Mouse (Mus musculus): ENCODE results near the gene Tmem59l. TPM values are rescaled to one million over a fixed set of nuclear protein-coding genes. Genes with fewer than 3 reads are reported as not detected.
"Not testable (repeated sequence)": the region's sequence is repeated elsewhere in the genome, so short reads cannot be mapped to it uniquely, and the experiment has no call there.

Tmem59l gene
- total RNA-seq (2022): 100 to 1,000 TPM; 284 to 307 (median 293) TPM

DNA sequence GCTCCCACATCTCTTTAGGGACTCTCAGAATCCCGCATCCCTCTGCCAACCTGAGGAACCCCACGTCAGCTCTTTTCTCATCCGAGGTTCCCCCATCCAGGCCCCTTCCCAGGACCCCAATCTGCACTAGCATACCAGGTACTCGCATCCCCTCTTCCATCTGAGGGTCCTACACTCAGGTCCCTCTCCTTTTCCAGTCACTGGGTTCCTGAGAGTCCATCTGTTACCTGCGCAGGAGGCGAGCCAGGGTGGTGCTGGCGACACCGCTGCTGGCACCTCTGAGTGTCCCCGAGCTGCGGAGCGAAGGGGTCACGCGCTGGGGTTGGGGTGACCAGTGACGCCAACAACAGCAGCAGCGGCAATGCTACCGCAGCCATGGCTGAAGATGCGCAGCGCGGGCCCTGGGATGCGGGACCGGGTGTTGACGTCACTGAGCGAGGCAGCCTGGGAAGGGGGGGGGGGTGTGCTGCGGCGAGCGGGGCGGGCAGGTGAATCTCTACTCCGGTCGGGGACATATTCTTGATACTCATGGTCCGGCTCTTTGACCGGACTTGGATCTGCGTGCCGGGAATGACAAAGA, at the start of gene Tmem59l:
Gene Tmem59l (minus strand): TSS at position 418 of the 580 bp plus-strand sequence.
- no peak for DNase-seq (ENCODE audit: low spot score in 2 of 2)

DNA sequence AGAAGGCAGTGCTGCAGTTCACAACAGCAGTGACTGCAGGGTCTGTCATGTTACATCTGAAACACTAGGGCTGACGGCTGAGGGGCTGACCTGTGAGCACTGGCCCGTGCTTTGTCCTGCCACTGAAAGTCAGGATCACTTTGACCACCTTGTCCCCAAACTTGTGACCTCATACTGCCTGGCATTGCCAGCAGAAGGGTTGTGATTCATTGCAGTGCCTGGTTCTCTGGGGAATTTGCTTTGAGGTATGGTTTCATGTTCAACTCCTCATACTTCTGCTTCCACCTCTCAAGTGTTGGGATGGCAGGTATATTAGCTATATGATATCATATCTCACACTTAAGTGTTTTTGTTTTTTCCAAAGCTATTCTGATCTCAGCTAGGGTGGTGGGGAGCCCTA, 48.5 kb upstream of the Tmem59l start:
- no peak for DNase-seq (ENCODE audit: low spot score in 2 of 2)

DNA sequence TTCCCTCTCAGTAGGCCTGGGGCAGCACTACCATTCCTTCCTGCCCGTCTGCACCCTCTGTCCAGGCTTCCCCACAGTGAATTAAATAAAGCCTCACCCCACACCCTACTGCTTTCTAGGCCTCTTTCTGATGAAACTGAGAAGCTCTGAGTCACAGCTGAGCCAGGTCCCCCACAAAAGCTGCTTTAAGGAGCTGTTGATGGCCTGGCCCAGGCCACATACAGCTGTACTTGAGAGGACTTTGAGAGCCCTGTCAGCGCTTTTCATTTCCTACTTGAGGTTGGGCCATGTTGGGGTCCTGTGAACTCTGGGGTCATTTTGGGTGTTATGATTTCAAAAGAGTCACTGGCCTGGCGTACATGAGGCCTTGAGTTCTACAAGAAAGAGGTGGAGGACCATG, 48.1 kb upstream of the Tmem59l start:
- DNase-seq (ENCODE audit: low spot score in 2 of 2): no peak

DNA sequence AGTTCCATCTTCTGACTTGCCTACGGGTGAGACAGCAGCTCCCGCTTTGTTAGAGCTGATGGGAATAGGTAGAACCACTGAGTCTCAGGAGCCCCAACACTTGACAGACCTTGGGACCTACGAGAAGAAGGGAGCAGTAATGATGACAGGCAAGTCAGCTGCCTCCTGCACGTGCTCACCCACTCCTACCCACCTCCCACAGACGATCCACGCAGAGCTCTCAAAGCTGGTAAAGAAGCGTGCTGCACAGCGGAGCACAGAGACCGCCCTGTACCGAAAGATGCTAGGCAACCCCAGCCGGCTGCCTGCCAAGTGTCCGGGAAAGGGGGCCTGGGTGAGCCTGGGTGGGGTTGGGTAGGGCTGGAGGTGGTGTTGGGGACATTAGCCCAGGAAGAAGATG, 47.1 kb upstream of the Tmem59l start:
- DNase-seq (ENCODE audit: low spot score in 2 of 2): no peak

DNA sequence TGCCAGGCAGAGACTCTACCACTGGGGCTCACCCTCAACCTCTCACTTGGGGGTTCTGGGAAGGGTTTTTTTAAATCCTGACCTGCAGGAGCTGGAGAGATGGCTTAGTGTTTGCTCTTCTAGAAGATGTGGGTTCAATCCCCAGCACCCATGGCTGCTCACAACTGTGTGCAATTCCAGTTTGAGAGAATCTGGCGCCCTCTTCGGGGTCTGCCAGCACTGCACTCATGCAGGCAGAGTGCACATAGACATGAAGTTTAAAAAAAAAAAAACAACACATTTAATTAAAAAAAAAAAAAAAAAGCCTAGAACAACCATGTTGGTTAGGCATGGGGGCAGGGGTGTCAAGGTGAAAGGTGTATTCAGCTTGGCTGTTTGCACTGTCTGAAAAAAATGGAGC, 43.2 kb upstream of the Tmem59l start:
- no peak for DNase-seq (ENCODE audit: low spot score in 2 of 2)

DNA sequence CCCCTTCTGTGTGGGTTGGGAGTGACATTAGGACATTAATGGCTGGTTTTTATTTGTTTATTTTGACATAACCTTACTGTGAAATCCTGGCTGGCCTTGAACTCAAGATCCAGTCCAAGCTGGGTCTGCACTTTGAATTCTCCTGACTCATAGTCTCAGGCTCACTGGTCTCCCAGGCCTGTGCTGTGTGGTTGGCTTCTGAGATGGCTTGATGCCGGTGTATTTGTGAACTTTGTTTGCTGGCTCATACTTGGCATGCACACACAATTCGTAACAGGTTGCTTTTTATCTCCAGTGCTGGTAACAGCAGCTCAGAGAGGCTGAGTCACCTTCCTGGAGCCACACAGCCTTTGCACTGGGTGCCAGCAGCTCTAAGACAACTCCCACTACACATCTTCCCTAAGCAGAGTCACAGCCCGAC, 42.6 kb upstream of the Tmem59l start:
- DNase-seq (ENCODE audit: low spot score in 2 of 2): no peak

DNA sequence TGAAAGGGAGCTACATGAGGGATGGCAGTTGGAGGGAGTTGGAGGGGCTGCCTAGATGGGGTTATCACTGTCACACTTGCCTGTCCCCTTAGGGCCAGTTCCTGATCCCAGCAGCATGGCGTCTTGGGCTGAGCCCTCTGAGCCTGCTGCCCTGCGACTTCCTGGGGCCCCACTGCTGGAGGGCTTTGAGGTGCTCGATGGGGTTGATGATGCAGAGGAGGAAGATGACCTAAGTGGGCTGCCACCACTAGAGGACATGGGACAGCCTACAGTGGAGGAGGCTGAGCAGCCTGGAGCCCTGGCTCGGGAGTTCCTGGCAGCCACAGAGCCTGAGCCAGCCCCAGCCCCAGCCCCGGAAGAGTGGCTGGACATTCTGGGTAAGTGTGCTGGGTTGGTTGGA, 42.1 kb upstream of the Tmem59l start:
- DNase-seq (ENCODE audit: low spot score in 2 of 2): no peak

DNA sequence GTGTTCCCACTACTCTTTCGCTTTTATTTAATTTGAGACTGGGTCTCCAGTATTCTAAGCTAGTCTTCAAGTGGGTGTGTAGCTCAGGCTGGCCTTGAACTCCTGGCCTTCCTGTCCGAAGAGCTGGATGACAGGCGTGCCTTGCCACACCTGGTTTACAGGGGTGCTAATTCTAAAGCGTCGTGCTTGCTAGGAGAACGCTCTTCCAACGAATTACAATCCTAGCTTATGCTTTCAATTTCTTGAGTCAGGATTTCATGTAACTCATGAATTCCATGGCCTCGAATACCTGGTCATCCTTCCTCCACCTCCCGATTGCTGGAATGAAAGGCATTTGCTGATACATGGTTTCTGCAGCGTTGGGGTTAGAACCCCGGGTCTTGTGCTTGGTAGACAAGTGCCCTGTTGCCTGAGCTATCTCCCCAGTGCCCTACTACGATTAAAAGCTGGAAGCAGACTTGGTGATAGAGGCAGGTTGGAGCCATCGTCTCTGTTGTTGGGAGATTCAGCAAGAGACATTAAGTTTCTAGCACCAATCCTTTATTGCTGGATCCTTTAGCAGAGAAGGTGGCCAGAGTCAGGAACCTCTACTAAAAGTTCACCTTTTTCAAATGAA, 41.1 kb upstream of the Tmem59l start:
- no peak for DNase-seq (ENCODE audit: low spot score in 2 of 2)

DNA sequence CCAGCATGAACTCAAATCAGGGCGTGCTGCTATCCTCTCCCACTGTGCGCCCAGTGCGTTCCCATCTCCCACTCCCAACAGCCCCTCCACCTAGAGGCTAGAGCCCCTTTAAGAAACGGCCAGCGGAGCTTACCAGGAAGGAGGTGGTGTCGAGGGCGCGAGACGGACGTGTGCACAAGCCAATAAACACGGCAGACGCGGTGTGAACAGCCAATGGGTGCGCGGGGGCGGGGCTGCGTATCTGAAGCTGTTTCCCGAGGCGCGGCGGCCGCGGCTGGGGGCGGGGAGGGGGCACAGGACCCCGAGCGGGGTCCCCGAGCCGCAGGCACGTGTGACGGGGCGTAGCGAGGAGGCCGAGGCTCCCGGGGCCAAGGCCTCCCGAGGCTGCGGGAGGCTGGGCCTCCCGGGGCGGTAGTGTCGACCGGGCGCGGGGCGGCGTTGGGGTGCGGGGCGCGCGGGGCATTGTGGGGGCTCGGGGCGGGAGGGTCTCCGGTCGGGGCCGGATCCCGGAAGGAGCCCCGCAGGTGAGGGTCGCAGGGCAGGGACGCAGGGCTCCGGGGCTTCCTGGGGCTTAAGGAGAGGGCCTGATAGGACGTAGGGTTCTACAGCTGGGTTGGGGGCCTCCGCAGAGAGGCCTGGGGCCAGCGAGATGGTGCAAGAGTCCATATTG, 40.5 kb upstream of the Tmem59l start, which contains the start of the genes Fkbp8 and Kxd1:
Gene Fkbp8 (plus strand): TSS at position 213 of the 670 bp plus-strand sequence.
Gene Kxd1 (minus strand): TSS at position 445 of the 670 bp plus-strand sequence.
- peak; percentile 96 to 100 for DNase-seq (ENCODE audit: low spot score in 2 of 2)

DNA sequence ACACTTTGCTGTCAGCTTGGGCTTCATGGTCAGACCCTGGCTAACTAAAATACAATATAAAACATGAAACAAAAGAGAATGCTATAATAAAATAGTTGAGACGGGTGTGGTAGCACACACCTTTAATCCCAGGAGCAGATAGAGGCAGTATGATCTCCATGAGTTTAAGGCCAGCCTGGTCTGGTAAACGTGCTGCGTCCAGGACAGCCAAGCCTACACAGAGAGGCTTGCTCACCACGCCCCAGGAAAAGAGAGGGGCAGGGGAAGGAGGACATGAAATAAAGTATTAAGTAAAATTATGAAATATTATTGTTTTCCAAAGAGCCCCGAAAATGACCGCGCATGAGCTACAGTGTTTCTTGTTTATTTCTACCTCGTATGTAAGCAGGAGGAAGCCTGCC, 40.0 kb upstream of the Tmem59l start:
- DNase-seq (ENCODE audit: low spot score in 2 of 2): no peak

DNA sequence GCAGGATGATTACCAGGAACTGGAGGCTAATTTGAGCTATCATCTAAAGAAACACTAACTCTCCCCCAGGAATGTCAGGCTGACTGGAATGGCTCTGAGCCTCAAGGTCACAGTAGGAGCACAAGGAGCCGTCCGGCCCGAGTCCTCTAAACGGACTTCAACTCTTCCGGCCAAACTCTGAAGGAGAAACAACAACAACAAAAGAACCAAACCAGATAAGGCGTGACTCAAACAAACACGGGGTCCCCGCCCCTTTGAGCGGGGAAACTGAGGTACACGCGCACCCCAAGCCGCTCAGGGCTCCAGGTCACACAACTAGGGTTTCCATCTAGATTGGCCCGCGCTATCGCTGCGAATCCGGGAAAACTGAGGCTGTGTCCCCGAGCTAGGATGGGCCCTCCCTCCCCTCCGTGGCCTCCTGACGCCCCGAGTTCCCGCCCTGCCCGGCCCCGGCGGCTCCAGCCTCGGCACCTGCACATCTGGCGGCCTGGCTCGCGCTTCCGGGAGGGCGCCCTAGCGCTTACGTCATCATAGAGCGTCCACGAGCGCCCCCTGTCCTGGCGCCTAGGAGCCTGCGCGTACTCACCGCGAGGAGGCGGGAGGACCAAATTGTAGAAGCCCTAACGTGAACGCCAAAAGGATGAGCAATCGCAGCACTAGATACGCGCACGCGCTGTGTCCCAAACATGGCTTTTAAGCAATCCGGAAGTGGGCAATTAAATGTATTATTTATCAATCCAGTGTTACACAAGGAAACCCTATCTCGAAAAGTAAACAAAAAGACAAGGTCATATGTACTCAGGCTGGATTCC, 35.6 kb upstream of the Tmem59l start:
- DNase-seq (ENCODE audit: low spot score in 2 of 2): peak; percentile 94 to 96

DNA sequence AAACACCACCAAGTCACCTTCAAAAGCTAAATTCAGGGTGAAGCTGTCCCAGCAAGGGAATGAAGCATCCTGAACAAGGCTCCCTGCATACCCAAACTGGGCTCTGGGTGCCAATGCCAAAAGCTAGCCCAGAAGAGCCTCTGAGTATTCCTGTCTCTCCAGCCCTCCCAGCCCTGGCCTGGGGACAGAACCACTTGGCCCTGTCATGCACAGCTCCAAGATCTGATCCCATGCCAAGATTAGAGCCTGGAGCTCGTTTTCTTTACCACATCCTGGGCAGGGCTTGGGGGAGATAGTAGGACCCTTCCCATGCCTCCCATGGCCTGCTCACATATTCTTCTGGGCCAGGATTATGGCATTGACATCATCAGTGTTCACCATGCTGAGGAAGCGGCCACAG, 32.4 kb upstream of the Tmem59l start:
- DNase-seq (ENCODE audit: low spot score in 2 of 2): no peak

DNA sequence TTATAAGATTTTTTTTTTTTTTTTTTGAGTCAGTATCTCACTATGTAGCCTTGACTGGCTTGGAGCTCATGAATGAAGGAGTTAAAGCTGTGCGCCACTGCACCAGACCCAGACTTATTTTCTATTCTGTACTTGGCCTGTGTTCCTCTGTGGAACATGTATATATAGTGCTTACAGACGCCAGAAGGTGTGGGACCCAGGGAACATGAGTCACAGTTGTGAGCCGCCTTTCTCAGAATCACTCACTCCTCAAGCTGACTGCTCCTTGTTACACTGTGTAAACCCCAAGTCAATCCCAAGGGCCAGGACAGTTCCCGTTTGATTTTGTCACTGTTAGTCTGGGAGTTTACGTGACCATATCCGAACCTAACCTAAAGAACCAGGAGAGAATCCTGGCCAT, 31.9 kb upstream of the Tmem59l start:
- DNase-seq (ENCODE audit: low spot score in 2 of 2): no peak

DNA sequence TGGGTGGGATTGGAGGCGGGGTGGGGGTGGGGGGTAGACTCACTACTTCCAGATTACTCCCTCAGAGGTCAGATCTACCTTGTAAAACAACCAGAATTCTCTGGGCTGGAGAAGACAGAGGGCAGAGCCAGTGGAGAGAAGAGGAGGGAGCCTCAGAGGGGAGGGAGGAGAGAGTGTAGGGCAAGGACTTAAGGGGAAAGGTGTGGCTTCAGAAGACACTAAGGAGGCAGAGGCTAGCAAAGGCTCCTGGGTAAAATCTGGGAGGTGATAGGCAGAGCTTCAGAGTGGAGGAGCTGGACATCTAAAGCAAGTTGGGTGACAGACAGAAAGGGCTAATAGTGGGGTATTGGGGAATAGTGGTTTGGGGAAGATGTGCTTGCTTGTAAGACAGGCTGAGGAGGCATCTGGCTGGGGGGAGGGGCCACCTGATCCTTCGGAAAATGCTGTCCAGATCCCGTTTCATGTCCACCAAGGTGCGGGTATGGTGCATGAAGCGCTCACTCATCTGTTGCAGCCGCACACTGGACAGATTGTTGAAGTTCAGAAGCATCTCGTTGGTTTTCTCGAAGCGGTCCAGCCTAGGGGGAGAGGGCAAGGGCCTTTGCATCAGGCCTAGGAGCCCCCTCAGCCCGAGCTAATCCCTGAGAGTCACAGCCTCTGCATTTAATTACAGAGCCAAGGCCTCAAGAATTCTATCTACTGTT, 30.9 kb upstream of the Tmem59l start:
- no peak for DNase-seq (ENCODE audit: low spot score in 2 of 2)

DNA sequence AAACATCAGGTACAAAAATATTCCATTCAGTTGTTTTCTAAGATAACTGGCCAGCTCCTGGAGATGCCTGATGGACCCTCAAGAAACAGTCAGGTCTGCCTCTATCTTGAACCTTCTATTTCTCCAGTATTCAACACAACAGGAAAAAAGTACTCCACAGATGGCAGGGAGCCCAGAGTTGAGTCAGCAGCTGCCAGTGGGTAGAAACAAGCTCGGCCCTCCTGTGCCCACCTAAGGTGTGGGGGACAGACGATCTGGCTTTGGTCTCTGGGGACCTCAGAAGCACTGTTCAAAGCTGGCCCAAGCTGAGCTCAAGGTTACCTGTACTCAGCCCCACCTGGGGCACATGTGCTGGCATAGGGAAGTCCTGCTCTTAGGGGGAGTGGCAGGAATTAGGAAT, 26.3 kb upstream of the Tmem59l start:
- DNase-seq (ENCODE audit: low spot score in 2 of 2): no peak

DNA sequence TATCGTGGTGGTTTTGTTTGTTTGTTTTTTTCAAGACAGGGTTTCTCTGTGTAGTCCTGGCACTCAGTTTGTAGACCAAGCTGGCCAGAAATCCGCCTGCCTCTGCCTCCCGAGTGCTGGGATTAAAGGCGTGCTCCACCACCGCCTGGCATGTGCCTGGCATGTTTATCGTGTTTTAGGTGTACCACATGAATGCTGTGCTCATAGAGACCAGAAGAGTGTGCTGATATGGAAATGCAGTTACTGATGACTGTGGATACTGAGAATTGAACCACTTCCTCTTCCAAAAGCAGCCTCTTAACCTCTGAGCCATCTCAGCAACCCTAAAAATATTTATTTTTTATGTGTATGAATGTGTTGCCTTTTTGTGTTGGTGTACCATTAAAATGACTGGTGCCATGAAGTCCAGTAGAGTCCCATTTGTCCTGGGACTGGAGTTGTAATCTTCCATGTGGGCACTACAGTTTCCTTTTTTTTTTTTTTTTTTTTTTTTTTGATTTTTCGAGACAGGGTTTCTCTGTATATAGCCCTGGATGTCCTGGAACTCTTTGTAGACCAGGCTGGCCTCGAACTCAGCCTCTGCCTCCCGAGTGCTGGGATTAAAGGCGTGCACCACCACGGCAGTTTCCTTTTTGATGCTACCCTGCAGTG, 25.2 kb upstream of the Tmem59l start:
- no peak for DNase-seq (ENCODE audit: low spot score in 2 of 2)

DNA sequence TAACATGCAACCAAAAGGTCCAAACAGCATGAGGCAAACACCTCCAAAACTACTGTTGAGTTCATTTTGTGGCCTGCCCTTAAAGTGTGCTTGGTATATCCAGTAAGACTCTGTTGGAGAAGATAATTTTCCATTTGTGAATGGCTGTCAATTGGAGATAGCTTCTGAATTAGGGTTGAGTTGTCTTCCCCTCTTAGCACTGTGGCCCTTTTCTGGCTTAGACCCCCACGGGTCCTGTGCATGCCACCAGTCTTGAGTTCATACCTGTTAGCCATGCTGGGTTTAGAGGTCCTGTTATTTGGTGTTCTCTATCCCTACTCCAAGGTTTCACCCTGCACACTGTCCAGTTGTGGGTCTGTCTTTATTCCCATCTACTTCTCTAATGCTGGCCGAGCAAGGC, 24.6 kb upstream of the Tmem59l start:
- DNase-seq (ENCODE audit: low spot score in 2 of 2): no peak

DNA sequence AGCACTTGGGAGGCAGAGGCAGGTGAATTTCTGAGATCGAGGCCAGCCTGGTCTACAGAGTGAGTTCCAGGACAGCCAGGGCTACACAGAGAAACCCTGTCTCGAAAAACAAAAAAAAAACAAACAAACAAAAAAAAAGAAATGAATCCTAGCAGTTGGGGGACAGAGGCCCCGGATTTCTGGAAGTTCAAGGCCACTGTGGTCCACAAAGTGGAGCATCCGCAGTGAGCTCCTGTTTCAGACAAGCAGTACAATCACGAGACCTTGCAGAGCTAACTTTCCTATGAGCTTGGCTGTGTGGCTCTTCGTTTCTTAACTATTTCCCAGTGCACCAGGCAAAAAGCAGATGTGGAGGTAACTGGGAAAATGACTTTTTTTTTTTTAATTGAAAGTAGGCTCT, 24.0 kb upstream of the Tmem59l start:
- not testable (repeated sequence) for DNase-seq (ENCODE audit: low spot score in 2 of 2)

DNA sequence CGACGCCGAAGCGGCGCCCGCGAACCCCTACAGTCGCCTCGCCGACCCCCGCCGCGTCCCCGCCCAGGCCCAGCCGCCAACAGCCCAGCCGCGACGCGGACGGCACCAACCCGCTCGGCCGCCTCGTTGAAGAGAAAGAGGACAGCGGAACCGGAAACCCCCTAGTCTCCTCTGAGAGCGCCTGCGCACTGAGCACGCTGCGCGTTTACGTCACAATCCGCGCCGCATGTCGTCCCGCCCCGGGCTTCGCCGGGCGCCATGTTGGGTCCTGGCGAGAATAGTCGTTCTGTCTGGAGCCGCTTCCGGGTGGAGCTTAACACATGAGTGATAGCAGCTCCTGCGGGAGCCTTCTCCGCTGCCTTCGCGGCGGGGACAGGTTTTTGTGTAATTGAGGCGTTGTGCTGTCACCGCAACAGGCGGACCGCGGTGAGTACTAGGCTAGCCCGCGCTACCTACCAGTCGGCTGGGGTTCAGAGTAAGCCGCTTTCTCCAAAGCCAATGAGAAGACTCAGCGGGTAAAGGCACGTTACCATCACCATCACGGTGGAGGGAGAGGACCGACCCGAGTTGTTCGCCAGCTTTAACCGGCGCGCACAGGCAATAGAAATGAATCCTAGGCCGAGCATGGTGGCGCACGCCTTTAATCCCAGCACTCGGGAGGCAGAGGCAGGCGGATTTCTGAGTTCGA, 23.2 kb upstream of the Tmem59l start, which contains the start of gene Uba52:
Gene Uba52 (minus strand): TSS at position 574 of the 688 bp plus-strand sequence.
- peak; percentile 96 to 98 for DNase-seq (ENCODE audit: low spot score in 2 of 2)

Data from layer of hippocampus, adult 8-10 months (tissue).